Mouse (Mus musculus): ENCODE results near the gene Lingo3.

Gene Lingo3

DNA sequence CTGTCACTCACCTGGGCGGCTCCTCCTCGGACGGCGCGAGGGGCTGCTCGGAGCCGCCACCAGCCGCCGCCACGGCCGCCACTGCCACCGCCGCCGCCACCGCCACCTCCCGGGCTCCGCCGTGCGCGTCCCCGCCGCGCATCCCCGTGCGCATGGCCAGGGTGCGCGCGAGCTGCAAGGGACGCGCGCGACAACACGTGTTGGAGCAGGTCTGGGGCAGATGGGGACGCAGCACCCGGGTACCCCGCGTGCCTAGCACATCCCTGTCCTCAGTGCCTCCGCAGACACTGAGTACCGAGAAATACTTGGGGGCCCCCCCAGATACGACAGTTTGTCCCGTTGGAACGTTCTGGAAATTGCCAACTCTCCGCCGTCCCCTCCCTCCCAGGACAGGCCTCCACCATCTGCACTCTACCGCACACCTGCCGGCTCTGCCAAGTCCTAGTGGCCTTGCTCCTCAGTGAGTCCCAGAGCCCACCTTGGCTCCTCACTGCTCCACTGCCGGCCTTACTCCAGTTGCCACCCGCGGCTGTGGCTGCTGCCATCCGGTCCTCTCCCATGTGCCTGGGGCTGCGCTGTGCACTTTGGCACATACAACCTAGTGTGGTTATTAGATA lies at the start of gene Lingo3:
TSS of gene Lingo3 (minus strand) at position 109 of the 617 bp plus-strand sequence.
- DNase-seq (ENCODE audit: low spot score) = no peak

GRCm38 (mm10) chr10:80887181-80887580 lies 43.3 kb upstream of the Lingo3 start:
- peak; percentile 84 for DNase-seq (ENCODE audit: low spot score)

DNA sequence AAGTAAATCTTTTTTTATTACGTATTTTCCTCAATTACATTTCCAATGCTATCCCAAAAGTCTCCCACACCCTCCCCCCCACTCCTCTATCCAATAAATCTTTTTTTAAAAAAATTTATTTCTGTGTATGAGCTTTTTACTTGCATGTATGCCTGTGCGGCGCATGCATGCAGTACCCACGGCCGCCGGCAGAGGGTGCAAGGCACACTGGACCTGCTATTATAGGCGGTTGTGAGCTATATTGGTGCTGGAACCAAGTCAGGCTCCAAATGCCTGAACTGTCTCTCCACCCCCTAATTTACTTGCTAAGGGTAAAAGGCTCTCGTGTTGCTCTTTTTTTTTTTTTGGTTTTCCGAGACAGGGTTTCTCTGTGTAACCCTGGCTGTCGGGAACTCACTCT lies 37.5 kb upstream of the Lingo3 start:
- DNase-seq (ENCODE audit: low spot score) = peak; percentile 63

- DNase-seq (ENCODE audit: low spot score) = no peak
Measured at GRCm38 (mm10) chr10:80880901-80881300, 37.1 kb upstream of the Lingo3 start.

DNA sequence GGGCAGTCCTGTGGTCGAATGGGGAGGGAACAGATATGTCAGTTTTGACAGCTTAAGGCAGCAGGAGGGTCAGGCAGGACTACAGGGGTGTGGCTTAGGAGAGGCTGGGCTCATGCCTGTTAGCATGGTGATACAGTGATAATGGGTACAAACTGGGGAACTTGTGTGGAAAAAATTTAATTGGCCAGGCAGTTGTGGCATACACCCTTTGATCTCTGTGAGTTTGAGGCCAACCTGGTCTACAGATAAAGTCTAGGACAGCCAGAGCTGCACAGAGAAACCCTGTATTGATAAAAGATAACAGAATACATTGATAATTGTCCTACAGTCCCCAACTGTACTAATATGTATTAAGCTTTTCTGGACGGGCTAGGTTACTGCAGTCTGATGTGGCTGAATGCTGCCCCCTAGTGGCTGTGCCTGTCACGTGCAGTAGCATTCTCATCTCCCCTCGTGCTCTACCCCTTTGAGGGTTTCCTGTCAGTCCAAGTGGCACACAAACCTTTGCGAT lies 36.3 kb upstream of the Lingo3 start:
- peak; percentile 52 for DNase-seq (ENCODE audit: low spot score)

DNA sequence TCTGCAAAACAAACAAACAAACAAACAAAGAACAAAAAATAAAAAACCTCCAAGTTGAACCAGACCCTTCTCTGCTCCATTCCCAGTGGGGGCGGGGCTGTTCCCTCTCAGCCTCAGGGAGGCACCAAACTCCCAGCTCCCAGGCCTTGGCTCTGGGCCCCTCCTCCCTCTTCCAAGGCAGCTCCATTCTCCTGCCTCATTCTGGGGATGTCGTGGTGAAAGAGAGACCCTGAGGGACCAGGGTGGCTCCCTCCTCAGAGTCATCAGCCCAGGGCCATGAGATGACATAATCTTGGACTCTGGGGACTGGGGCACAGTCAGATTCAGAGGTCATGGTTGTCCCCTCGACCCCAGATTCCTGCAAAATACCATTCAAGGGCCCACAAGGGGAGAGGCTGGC lies 32.8 kb upstream of the Lingo3 start:
- no peak for DNase-seq (ENCODE audit: low spot score)

DNA sequence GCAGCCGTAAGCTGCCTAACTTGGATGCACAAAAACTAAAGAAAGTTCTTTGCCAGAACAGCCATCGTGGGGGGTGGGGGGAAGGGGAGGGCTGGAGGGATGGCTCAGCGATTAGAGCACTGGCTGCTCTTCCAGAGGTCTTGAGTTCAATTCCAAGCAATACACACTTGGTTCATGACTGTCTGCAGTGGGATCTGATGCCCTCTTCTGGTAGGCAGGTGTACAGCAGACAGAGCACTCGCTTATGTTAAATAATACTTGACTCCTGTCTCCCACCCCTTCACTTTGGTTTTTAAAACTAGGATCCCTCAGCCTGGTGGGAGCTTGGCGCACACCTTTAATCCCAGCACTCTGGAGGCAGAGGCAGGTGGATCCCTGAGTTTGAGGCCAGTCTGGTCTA lies 32.2 kb upstream of the Lingo3 start:
- peak; percentile 40 for DNase-seq (ENCODE audit: low spot score)

DNA sequence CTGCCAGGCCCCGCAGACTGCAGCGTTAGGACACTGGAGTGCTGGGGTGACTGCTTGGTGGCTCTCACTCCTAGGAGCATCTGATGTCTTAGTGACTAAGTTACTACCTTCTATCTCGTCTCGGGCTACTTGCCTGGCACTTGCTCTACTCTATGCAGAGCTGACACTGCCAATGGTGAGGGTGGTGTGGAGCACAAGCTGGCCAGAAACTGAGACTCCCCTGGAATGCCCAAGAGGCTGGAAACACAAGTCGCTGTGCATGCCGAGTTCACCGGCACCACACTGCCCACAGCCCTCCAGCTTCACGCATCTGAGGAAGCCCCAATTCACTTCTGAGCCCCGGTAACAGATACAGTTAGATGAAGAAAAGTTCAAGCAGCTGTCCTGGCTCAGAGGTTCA lies 30.2 kb upstream of the Lingo3 start:
- no peak for DNase-seq (ENCODE audit: low spot score)

DNA sequence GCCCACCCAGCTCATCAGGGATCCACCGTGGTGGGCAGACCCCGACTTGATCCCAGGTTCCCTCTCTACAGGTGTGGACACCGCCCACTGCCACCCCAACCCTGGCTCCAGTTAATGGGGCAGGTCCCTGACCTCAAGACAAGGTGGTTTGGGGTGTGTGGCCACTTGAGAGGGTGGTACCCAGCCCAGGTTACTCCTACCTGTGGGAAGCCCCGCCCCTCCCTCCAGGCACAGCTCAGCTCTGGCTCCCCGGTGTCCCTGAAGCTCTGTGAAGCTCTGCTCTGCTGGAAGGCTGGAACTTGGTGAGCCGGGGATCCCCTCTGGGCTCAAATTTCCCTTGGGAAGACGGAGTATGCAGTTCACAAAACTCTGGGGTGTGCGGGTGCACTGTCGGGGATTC lies 27.7 kb upstream of the Lingo3 start, which contains the start of gene Tmprss9:
TSS of gene Tmprss9 (plus strand) at position 268 of the 400 bp plus-strand sequence.
- no peak for DNase-seq (ENCODE audit: low spot score)

- DNase-seq (ENCODE audit: low spot score) = no peak
Measured at GRCm38 (mm10) chr10:80870993-80871392, 27.2 kb upstream of the Lingo3 start.

DNA sequence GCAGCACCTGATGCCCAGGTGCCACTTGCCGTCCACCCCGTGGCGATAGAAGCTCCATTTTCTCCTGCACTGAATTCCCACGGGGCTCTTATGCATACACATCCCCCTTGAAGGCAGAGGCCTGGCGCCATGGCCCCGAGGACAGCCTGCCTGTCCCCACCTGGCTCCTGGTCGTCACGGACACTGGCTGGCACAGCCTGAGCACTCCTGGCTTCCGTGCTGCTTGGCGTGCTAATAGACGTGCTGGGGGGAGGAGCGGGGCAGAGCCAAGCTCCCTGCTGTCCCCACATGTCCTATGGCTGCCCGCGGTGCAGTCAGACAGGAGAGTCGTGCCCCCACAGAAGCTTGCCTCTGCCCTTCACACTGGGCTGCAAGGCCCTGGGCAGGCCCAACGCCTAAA lies 20.6 kb upstream of the Lingo3 start:
- DNase-seq (ENCODE audit: low spot score) = no peak

- no peak for DNase-seq (ENCODE audit: low spot score)
Measured at GRCm38 (mm10) chr10:80862305-80862704, 18.5 kb upstream of the Lingo3 start.

GRCm38 (mm10) chr10:80858350-80858935 lies 14.6 kb upstream of the Lingo3 start:
- DNase-seq (ENCODE audit: low spot score) = no peak

GRCm38 (mm10) chr10:80857848-80858247 lies 14.0 kb upstream of the Lingo3 start:
- no peak for DNase-seq (ENCODE audit: low spot score)

GRCm38 (mm10) chr10:80857386-80857785 lies 13.5 kb upstream of the Lingo3 start:
- DNase-seq (ENCODE audit: low spot score) = no peak

GRCm38 (mm10) chr10:80856908-80857307 lies 13.1 kb upstream of the Lingo3 start:
- no peak for DNase-seq (ENCODE audit: low spot score)

DNA sequence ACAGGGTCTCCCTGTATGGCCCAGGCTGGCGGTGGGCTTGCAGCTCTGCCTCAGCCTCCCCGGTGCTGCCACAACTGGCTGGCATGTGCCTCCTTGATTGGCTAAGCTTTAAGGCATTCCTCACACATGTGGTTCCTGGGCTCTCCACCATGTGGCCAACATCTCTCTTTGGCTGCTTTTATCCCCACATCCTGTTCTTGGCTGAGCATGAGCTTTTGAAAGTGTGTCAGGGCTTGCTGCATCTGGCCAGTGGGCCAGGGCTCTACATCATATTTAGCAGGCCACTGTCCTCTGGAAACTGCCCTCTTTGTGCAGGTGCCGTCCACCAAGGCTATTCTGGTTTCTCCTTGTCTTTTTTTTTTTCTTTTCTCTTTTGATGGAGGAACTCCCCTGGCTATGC lies 12.4 kb upstream of the Lingo3 start:
- DNase-seq (ENCODE audit: low spot score) = no peak

GRCm38 (mm10) chr10:80855749-80856073 lies 11.9 kb upstream of the Lingo3 start:
- DNase-seq (ENCODE audit: low spot score) = peak; percentile 26

- peak; percentile 98 for DNase-seq (ENCODE audit: low spot score)
Measured at GRCm38 (mm10) chr10:80854913-80855748, 11.3 kb upstream of the Lingo3 start, which contains the start of the genes Lsm7 and Sppl2b. Gene Lsm7, minus strand, starts transcription at chr10:80855209. Gene Sppl2b, plus strand, starts transcription at chr10:80855275.

DNA sequence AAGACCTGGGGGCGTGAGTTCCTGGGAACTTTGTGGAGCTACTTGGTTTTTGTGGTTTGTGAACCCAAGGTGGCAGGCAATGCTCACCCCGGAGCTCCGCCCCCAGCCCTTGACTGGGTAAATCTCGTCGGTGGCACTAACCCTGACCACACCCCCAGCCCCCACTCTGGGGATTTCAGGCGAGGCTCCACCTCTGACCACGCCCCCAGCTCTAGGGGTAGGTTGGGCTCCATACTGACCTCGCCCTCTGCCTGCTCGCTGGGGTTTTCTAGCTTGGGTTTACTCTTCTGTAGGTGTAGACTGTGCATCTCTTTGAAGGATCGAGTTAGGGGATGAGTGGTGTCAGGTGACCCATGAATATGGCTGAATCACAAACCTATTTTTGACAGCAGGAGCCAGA lies 4.7 kb upstream of the Lingo3 start:
- DNase-seq (ENCODE audit: low spot score) = peak; percentile 45

- DNase-seq (ENCODE audit: low spot score) = no peak
Measured at GRCm38 (mm10) chr10:80845732-80846131, 1.9 kb upstream of the Lingo3 start.

GRCm38 (mm10) chr10:80845055-80845693 lies 1.3 kb upstream of the Lingo3 start:
- DNase-seq (ENCODE audit: low spot score) = no peak
